In genomic region chr11:96876300-96877040, GRCm38 (mm10) we compare ENCODE assay signal across 7 mouse cellular contexts. TPM values are rescaled to one million over a fixed set of nuclear protein-coding genes. Genes with fewer than 3 reads are reported as not detected.
A peak's percentile ranks its signal among the peaks of the same experiment; 100 is the strongest.
DNase-seq lines count a peak whose midpoint lies in the region; ATAC-seq lines count a peak whose summit lies in the region.

No protein-coding gene starts in this region.

- H3K27me3 ChIP-seq in lung, embryonic 16.5 days (ENCODE audit: control insufficient read depth, insufficient read depth, low read depth, low read length), result peaks cover 8% of the 10 kb centered on the region
- H3K27me3 ChIP-seq in forebrain, embryonic 14.5 days (replicated peaks; ENCODE audit: control insufficient read depth, insufficient read depth, low read length), result no peaks in the 10 kb centered on the region
- peaks cover 79% of the 10 kb centered on the region for H3K27me3 ChIP-seq in liver, embryonic 13.5 days
- H3K27me3 ChIP-seq in stomach, embryonic 15.5 days (replicated peaks), result no peaks in the 10 kb centered on the region; the same call in 1 of the 2 replicates

- no peaks in the 10 kb centered on the region for H3K36me3 ChIP-seq in lung, embryonic 16.5 days (ENCODE audit: control insufficient read depth, insufficient read depth, low read length)
- H3K36me3 ChIP-seq in forebrain, embryonic 14.5 days (ENCODE audit: control insufficient read depth, insufficient read depth, low read length), result no peaks in the 10 kb centered on the region
- H3K36me3 ChIP-seq in liver, embryonic 13.5 days, result no peaks in the 10 kb centered on the region
- no peaks in the 10 kb centered on the region for H3K36me3 ChIP-seq in stomach, embryonic 15.5 days

- no peak for DNase-seq in lung, postnatal 25 days (ENCODE audit: low spot score)
- peak; percentile 78 for DNase-seq in forebrain, embryonic 14.5 days (ENCODE audit: low spot score)
- DNase-seq in liver, embryonic 13.5 days, result no peak
- no peak for DNase-seq in cerebellum, adult 11-12 months
- no peak for DNase-seq in cerebellum, adult 18-20 months

- no peak overlapping the region for H3K27ac ChIP-seq in lung, embryonic 16.5 days (ENCODE audit: low read length)
- H3K27ac ChIP-seq in forebrain, embryonic 14.5 days (ENCODE audit: low read depth, low read length), result peak overlapping the region; percentile 100
- no peak overlapping the region for H3K27ac ChIP-seq in liver, embryonic 13.5 days
- H3K27ac ChIP-seq in stomach, embryonic 15.5 days, result peak overlapping the region; percentile 65

- H3K9ac ChIP-seq in lung, embryonic 16.5 days (ENCODE audit: low read length), result no peak overlapping the region
- peak overlapping the region; percentile 70 for H3K9ac ChIP-seq in forebrain, embryonic 14.5 days (ENCODE audit: low read length)
- H3K9ac ChIP-seq in liver, embryonic 13.5 days, result no peak overlapping the region
- no peak overlapping the region for H3K9ac ChIP-seq in stomach, embryonic 15.5 days

- H3K4me2 ChIP-seq in lung, embryonic 16.5 days (ENCODE audit: low read depth, low read length), result peak overlapping the region; percentile 71
- peak overlapping the region; percentile 53 for H3K4me2 ChIP-seq in forebrain, embryonic 14.5 days (ENCODE audit: low read length)
- H3K4me2 ChIP-seq in liver, embryonic 13.5 days, result 0 out of 2 replicates have a peak overlapping the region, but pooled peaks have one; percentile 1
- peak overlapping the region; percentile 76 for H3K4me2 ChIP-seq in stomach, embryonic 15.5 days

- peaks cover 23% of the 10 kb centered on the region for H3K4me1 ChIP-seq in lung, embryonic 16.5 days (replicated peaks; ENCODE audit: control insufficient read depth, insufficient read depth, low read length)
- H3K4me1 ChIP-seq in forebrain, embryonic 14.5 days (ENCODE audit: control insufficient read depth, insufficient read depth, low read length), result peaks cover 57% of the 10 kb centered on the region
- H3K4me1 ChIP-seq in liver, embryonic 13.5 days (replicated peaks), result peaks cover 19% of the 10 kb centered on the region
- H3K4me1 ChIP-seq in stomach, embryonic 15.5 days, result peaks cover 24% of the 10 kb centered on the region

- no peaks in the 10 kb centered on the region for H3K9me3 ChIP-seq in lung, embryonic 16.5 days (ENCODE audit: control insufficient read depth, low read length)
- no peaks in the 10 kb centered on the region for H3K9me3 ChIP-seq in forebrain, embryonic 14.5 days (replicated peaks; ENCODE audit: control insufficient read depth, low read length)
- no peaks in the 10 kb centered on the region for H3K9me3 ChIP-seq in liver, embryonic 13.5 days (replicated peaks)
- H3K9me3 ChIP-seq in stomach, embryonic 15.5 days, result no peaks in the 10 kb centered on the region

- no peak overlapping the region; the same call in 1 of the 2 replicates for H3K4me3 ChIP-seq in lung, embryonic 16.5 days (ENCODE audit: low read length)
- H3K4me3 ChIP-seq in forebrain, embryonic 14.5 days (ENCODE audit: low read depth, low read length), result 0 out of 2 replicates have a peak overlapping the region, but pooled peaks have one; percentile 13
- no peak overlapping the region for H3K4me3 ChIP-seq in liver, embryonic 13.5 days (replicated peaks)
- no peak overlapping the region; the same call in 1 of the 2 replicates for H3K4me3 ChIP-seq in stomach, embryonic 15.5 days (replicated peaks)

- ATAC-seq in lung, embryonic 16.5 days (ENCODE audit: low read depth), result no peak
- peak; percentile 81 for ATAC-seq in forebrain, embryonic 14.5 days
- no peak for ATAC-seq in liver, embryonic 13.5 days (ENCODE audit: low read depth)
- no peak for ATAC-seq in stomach, embryonic 15.5 days (ENCODE audit: insufficient read depth, low FRiP score, low read depth)

- 10% methylated on average over 13 of the region's 13 CpGs for WGBS in lung, embryonic 16.5 days
- under 1% methylated on average over 13 of the region's 13 CpGs for WGBS in forebrain, embryonic 14.5 days
- 17% methylated on average over 13 of the region's 13 CpGs for WGBS in liver, embryonic 13.5 days (ENCODE audit: insufficient replicate concordance)
- 14% methylated on average over 13 of the region's 13 CpGs for WGBS in stomach, embryonic 15.5 days

RNA-seq across cellular contexts. Expression of gene Copz2, which starts 26.8 kb away (rescaled TPM):
- 131 and 135 TPM in 2 replicates for polyA plus RNA-seq in lung, embryonic 16.5 days (2015; fragmentation: Nextera tagmentation; extraction: Ambion mirVana)
- polyA plus RNA-seq in forebrain, embryonic 14.5 days (2014; fragmentation: Nextera tagmentation; extraction: Ambion mirVana), result 14.7 and 15.0 TPM in 2 replicates
- 19.7 and 20.0 TPM in 2 replicates for polyA plus RNA-seq in liver, embryonic 13.5 days (2015; fragmentation: Nextera tagmentation; extraction: Ambion mirVana)
- polyA plus RNA-seq in stomach, embryonic 15.5 days (2015; fragmentation: Nextera tagmentation; extraction: Ambion mirVana), result 124 and 125 TPM in 2 replicates

RNA-seq across cellular contexts. Expression of gene Cdk5rap3, which starts 39.8 kb away (rescaled TPM):
- polyA plus RNA-seq in lung, embryonic 16.5 days (2015; fragmentation: Nextera tagmentation; extraction: Ambion mirVana), result 67.5 and 70.6 TPM in 2 replicates
- 91.2 and 98.4 TPM in 2 replicates for polyA plus RNA-seq in forebrain, embryonic 14.5 days (2014; fragmentation: Nextera tagmentation; extraction: Ambion mirVana)
- 39.6 and 44.4 TPM in 2 replicates for polyA plus RNA-seq in liver, embryonic 13.5 days (2015; fragmentation: Nextera tagmentation; extraction: Ambion mirVana)
- 67.2 and 76.5 TPM in 2 replicates for polyA plus RNA-seq in stomach, embryonic 15.5 days (2015; fragmentation: Nextera tagmentation; extraction: Ambion mirVana)

RNA-seq across cellular contexts. Expression of gene Nfe2l1, which starts 46.7 kb away (rescaled TPM):
- polyA plus RNA-seq in lung, embryonic 16.5 days (2015; fragmentation: Nextera tagmentation; extraction: Ambion mirVana), result 68.2 and 68.8 TPM in 2 replicates
- polyA plus RNA-seq in forebrain, embryonic 14.5 days (2014; fragmentation: Nextera tagmentation; extraction: Ambion mirVana), result 28.0 and 38.6 TPM in 2 replicates
- 19.2 and 20.2 TPM in 2 replicates for polyA plus RNA-seq in liver, embryonic 13.5 days (2015; fragmentation: Nextera tagmentation; extraction: Ambion mirVana)
- polyA plus RNA-seq in stomach, embryonic 15.5 days (2015; fragmentation: Nextera tagmentation; extraction: Ambion mirVana), result 52.6 and 54.1 TPM in 2 replicates

RNA-seq across cellular contexts. Expression of gene Prr15l, which starts 51.4 kb away (rescaled TPM):
- polyA plus RNA-seq in lung, embryonic 16.5 days (2015; fragmentation: Nextera tagmentation; extraction: Ambion mirVana), result 50.5 and 60.2 TPM in 2 replicates
- polyA plus RNA-seq in forebrain, embryonic 14.5 days (2014; fragmentation: Nextera tagmentation; extraction: Ambion mirVana), result 0.09 TPM in 1 of 2 replicates, not detected in the other
- polyA plus RNA-seq in liver, embryonic 13.5 days (2015; fragmentation: Nextera tagmentation; extraction: Ambion mirVana), result 4.4 and 5.2 TPM in 2 replicates
- polyA plus RNA-seq in stomach, embryonic 15.5 days (2015; fragmentation: Nextera tagmentation; extraction: Ambion mirVana), result 55.2 and 65.6 TPM in 2 replicates

Comparison
In these comparisons a context has a peak if more than half of its experiments do, and no peak if none do; other contexts are left out.
1. H3K27ac ChIP-seq: peak in forebrain, embryonic 14.5 days (single experiment) and stomach, embryonic 15.5 days (single experiment); none in lung, embryonic 16.5 days (single experiment) and liver, embryonic 13.5 days (single experiment).
2. H3K4me2 ChIP-seq: peak in every context shown above with its lines; median percentile 76 in stomach, embryonic 15.5 days; 71 in lung, embryonic 16.5 days; 53 in forebrain, embryonic 14.5 days; 1 in liver, embryonic 13.5 days.